Comparison of ENCODE assay signal across 21 mouse cellular contexts in genomic region chr9:110643787-110644186, GRCm38 (mm10). TPM values are rescaled to one million over a fixed set of nuclear protein-coding genes. Genes with fewer than 3 reads are reported as not detected.
DNase-seq lines count a peak whose midpoint lies in the region; ATAC-seq lines count a peak whose summit lies in the region.
"Had no signal": no experiment of that assay in that cellular context is flagged by ENCODE, and none has a peak within 500 bp of the region (broad histone marks: within the 10 kb centered on the region; RNA-seq: fewer than 3 reads in every experiment).

No protein-coding gene starts in this region.

- peaks cover 22% of the 10 kb centered on the region; the same call in 1 of the 2 replicates for H3K4me1 ChIP-seq in liver, embryonic 15.5 days (replicated peaks)
- H3K4me1 ChIP-seq in kidney, embryonic 15.5 days, result peaks cover 37% of the 10 kb centered on the region
- H3K4me1 ChIP-seq: limb, embryonic 15.5 days; neural tube, embryonic 13.5 days had no signal

- H3K36me3 ChIP-seq in liver, embryonic 15.5 days (replicated peaks), result peaks cover 1% of the 10 kb centered on the region; the same call in 1 of the 2 replicates
- H3K36me3 ChIP-seq in kidney, embryonic 15.5 days, result peaks cover 8% of the 10 kb centered on the region; the same call in 1 of the 2 replicates
- H3K36me3 ChIP-seq: limb, embryonic 15.5 days; neural tube, embryonic 13.5 days had no signal

- no peaks in the 10 kb centered on the region for H3K9me3 ChIP-seq in liver, embryonic 15.5 days (replicated peaks)
- no peaks in the 10 kb centered on the region for H3K9me3 ChIP-seq in kidney, embryonic 15.5 days (replicated peaks)
- H3K9me3 ChIP-seq: hindbrain, embryonic 12.5 days; limb, embryonic 15.5 days; neural tube, embryonic 13.5 days had no signal

- no peak overlapping the region for H3K27ac ChIP-seq in liver, embryonic 15.5 days (replicated peaks)
- peak overlapping the region; percentile 76; the same call in 1 of the 2 replicates for H3K27ac ChIP-seq in kidney, embryonic 15.5 days
- H3K27ac ChIP-seq: gastrocnemius, adult 2 months; hindbrain, embryonic 12.5 days; limb, embryonic 15.5 days; neural tube, embryonic 13.5 days had no signal

- 0 out of 2 replicates have a peak overlapping the region, but pooled peaks have one; percentile 13 for H3K4me2 ChIP-seq in liver, embryonic 15.5 days
- H3K4me2 ChIP-seq in kidney, embryonic 15.5 days, result no peak overlapping the region
- H3K4me2 ChIP-seq: hindbrain, embryonic 12.5 days; limb, embryonic 15.5 days; neural tube, embryonic 13.5 days had no signal

- no peak overlapping the region for H3K4me3 ChIP-seq in liver, embryonic 15.5 days (replicated peaks)
- no peak overlapping the region for H3K4me3 ChIP-seq in kidney, embryonic 15.5 days (replicated peaks)
- H3K4me3 ChIP-seq: gastrocnemius, adult 2 months; hindbrain, embryonic 12.5 days; limb, embryonic 15.5 days; myocyte; neural tube, embryonic 13.5 days had no signal

- WGBS in liver, embryonic 15.5 days (ENCODE audit: insufficient replicate concordance), result 57% methylated on average over 9 of the region's 9 CpGs
- WGBS in kidney, embryonic 15.5 days, result 50% methylated on average over 9 of the region's 9 CpGs

- peaks cover 3% of the 10 kb centered on the region for H3K27me3 ChIP-seq in liver, embryonic 15.5 days
- H3K27me3 ChIP-seq in kidney, embryonic 15.5 days, result no peaks in the 10 kb centered on the region
- H3K27me3 ChIP-seq: hindbrain, embryonic 12.5 days; limb, embryonic 15.5 days; neural tube, embryonic 13.5 days had no signal

- DNase-seq in liver, result no peak
- peak; percentile 58 for DNase-seq in kidney, adult 18-20 months
- DNase-seq in kidney, postnatal 36 days, result peak; percentile 78 to 86
- no peak for DNase-seq in lung, postnatal 14 days
- no peak for DNase-seq in adrenal gland, adult (ENCODE audit: inconsistent age in 2 of 2, low spot score in 1 of 2)
- DNase-seq: adrenal gland, adult 2 months; cerebellum, adult 2 months; cerebellum, postnatal 25 days; gastrocnemius, adult 2 months; layer of hippocampus, postnatal 36 days; lung, adult 18-20 months; retina, postnatal 1 day had no signal

- ATAC-seq in liver, embryonic 15.5 days (ENCODE audit: insufficient read depth), result no peak
- ATAC-seq in kidney, embryonic 15.5 days (replicated peaks; ENCODE audit: low FRiP score), result peak; percentile 66
- ATAC-seq: forebrain, embryonic 14.5 days; intestine, postnatal 0 days; midbrain, embryonic 16.5 days had no signal

- H3K9ac ChIP-seq in liver, embryonic 15.5 days, result no peak overlapping the region
- no peak overlapping the region for H3K9ac ChIP-seq in kidney, embryonic 15.5 days
- H3K9ac ChIP-seq: hindbrain, embryonic 12.5 days; limb, embryonic 15.5 days; neural tube, embryonic 13.5 days had no signal

RNA-seq across cellular contexts. Expression of gene Nbeal2, which starts 10.2 kb away (rescaled TPM):
- 1.8 and 2.4 TPM in 2 replicates for polyA plus RNA-seq in liver, embryonic 15.5 days (2015; fragmentation: Nextera tagmentation; extraction: Ambion mirVana)
- polyA plus RNA-seq in kidney, embryonic 15.5 days (2015; fragmentation: Nextera tagmentation; extraction: Ambion mirVana), result 3.7 and 5.5 TPM in 2 replicates

RNA-seq across cellular contexts. Expression of gene Ccdc12, which starts 12.5 kb away (rescaled TPM):
- polyA plus RNA-seq in liver, embryonic 15.5 days (2015; fragmentation: Nextera tagmentation; extraction: Ambion mirVana), result 60.9 and 64.9 TPM in 2 replicates
- 151 and 157 TPM in 2 replicates for polyA plus RNA-seq in kidney, embryonic 15.5 days (2015; fragmentation: Nextera tagmentation; extraction: Ambion mirVana)

RNA-seq across cellular contexts. Expression of gene Nradd, which starts 19.5 kb away (rescaled TPM):
- 1.6 and 2.5 TPM in 2 replicates for polyA plus RNA-seq in liver, embryonic 15.5 days (2015; fragmentation: Nextera tagmentation; extraction: Ambion mirVana)
- polyA plus RNA-seq in kidney, embryonic 15.5 days (2015; fragmentation: Nextera tagmentation; extraction: Ambion mirVana), result 55.2 and 56.4 TPM in 2 replicates

Comparison
In these comparisons a context has a peak if more than half of its experiments do, and no peak if none do; other contexts are left out.
1. DNase-seq: peak in kidney, adult 18-20 months (single experiment) and kidney, postnatal 36 days (2 of 2); none in liver (single experiment), lung, postnatal 14 days (single experiment) and adrenal gland, adult (0 of 2).
2. RNA of gene Nradd, which starts 19.5 kb away (polyA plus RNA-seq): 55.2 to 56.4 TPM in kidney, embryonic 15.5 days; 1.6 to 2.5 TPM in liver, embryonic 15.5 days; every median in the first group is over 10 times any median in the second.